Mouse (Mus musculus) hindlimb bud, embryonic 11.5 days (tissue): Measurements from ENCODE around the gene Megf11.
"Not testable (repeated sequence)": the region's sequence is repeated elsewhere in the genome, so short reads cannot be mapped to it uniquely, and the experiment has no call there.

Source experiments
- DNase-seq: peaks from one replicate; pipeline ENCODE4 v3.0.0-alpha.2; 2012; ENCODE audit warnings: low read depth, low spot score; ENCODE audit errors: extremely low spot score

Megf11 gene

GRCm38 (mm10) chr9:64693094-64693493 lies 307.7 kb downstream of the Megf11 start:
- no peak for DNase-seq

DNA sequence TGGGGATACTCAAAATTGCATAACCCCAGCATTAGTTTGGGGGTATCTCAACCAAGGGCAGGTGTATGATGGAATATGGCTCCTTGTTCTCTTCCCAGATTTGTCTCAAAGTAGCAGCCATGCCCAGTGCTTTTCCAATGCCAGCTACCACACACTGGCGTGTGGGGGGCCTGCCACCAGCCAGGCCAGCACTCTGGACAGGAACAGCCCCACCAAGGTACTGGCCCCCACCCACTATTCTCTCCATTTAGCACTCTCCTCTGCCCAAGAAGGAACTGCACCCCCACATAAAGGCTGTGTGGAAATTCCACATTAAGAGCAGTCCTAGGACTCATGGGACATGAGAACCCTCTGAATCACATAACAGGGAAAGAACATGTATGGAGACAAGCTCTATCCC lies 309.8 kb downstream of the Megf11 start:
- no peak for DNase-seq

- DNase-seq = no peak
Observed at GRCm38 (mm10) chr9:64696404-64696803, 311.0 kb downstream of the Megf11 start.

DNA sequence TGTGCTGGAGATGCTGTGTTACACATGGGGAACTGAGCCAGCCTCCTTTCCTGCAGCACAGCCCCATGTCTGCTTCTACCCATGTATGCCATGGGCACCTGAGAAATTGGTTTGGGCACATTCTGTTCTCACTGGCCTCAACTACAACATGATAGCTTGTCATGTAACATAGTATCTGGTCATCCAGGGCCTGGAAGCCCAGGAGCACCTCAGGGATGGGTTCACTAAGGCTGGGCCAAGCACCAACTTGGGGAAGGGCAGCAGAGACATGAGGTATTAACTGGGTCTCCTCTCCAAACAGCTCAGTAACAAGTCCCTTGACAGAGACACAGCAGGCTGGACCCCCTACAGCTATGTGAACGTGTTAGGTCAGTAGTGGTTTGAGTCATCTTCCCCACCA lies 311.6 kb downstream of the Megf11 start:
- no peak for DNase-seq

DNA sequence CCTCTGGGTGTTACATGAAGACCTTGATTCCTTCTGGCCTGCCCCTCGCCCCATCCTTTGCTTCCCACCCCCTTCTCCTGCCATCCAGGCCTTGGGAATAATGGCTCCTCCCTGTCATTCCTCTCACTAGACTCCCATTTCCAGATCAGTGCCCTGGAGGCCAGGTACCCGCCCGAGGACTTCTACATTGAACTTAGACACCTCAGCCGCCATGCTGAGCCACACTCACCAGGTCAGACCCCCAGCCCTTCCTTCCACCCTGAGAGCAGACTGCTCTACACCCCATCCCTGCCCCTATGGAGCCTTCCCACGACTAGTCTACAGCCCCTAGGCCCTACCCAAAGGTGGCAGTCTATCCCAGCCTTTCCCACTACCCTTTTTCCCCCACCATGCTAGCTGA lies 312.3 kb downstream of the Megf11 start:
- no peak for DNase-seq

GRCm38 (mm10) chr9:64698586-64698985 lies 313.2 kb downstream of the Megf11 start:
- DNase-seq = no peak

DNA sequence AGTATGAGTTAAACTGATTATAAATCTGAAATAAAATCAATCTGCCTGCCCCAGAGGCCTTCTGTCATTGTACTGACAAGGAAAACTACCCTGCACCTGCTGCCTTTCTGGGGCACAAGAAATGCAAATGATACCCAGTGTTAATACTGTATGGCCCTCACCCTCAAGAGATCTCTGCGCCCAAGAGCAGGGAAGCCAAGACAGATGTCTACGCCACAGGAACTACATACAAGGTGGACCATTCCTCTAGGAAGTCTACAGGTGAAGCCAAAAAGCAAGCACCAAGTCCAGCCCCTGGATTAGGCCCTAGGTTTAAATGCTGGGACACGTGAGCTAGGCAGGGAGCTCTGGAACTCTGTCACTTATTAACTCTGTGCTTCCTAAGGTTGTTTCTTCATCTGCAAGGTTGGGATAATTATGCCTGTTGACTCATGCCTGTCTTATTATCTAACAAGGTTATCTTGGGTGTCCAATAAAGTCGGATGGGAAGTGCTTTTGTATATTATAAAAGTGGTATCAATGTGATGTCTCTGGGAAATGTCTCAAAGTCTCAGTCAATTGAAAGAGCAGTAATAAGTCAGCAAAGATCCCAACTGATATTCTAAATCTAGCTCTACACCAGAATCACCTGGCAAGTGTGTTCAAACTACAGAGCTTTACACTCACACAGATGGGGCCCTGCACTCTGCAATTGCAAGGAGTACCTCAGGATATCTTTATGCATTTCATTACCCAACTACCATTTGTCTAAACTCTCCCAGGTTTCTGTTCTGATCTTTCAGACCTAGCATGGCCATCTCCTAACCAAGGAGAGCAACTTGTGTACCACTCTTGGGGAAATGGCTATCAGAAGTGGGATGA lies 315.3 kb downstream of the Megf11 start:
- DNase-seq = no peak

DNA sequence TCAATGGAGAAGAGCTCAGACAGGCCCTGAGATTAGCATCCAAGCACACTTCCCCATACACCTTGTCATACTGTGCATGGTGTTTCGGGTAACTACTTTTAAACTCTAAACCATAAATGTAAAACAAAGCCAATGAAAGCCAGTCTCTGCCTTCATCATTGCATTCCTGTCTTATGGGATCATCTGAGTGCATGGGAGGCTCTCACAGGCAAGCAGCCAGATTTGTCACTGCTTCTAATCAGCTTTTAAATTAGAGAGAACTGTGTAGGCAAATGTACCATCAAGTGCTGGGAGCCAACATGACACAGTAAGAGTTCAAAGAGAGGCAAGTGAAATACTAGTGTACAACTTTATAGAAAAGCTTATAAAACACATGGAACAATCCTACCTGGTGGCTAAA lies 316.2 kb downstream of the Megf11 start:
- DNase-seq = no peak

GRCm38 (mm10) chr9:64702391-64702790 lies 317.0 kb downstream of the Megf11 start:
- no peak for DNase-seq

GRCm38 (mm10) chr9:64702937-64703336 lies 317.5 kb downstream of the Megf11 start:
- no peak for DNase-seq

DNA sequence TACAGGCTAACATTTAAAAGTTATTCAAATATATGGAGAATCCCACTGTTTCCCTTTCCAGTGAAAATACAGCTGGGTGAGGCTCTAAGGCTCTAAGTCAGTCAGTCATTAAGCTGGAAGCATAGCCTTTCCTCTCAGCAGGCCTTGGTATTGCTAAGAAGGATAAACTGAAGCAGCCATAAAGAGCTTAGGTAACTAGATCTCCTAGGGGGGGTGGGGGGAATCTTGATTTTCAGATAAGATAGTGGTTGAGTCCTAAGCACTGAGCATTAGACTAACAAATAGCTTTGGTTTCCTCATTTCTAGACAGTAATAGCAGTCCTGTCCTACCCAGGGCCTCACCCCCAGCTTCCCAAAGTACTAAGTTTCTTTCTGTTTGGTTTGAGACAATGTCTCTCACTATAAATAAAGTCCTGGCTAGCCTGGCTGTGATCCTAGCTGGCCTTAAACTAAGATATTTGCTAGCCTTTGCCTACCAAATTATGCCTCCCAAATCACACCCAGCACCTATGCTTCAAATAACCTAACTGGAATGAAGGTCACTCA lies 318.1 kb downstream of the Megf11 start:
- DNase-seq = no peak

- no peak for DNase-seq
Observed at GRCm38 (mm10) chr9:64704073-64704840, 318.8 kb downstream of the Megf11 start.

DNA sequence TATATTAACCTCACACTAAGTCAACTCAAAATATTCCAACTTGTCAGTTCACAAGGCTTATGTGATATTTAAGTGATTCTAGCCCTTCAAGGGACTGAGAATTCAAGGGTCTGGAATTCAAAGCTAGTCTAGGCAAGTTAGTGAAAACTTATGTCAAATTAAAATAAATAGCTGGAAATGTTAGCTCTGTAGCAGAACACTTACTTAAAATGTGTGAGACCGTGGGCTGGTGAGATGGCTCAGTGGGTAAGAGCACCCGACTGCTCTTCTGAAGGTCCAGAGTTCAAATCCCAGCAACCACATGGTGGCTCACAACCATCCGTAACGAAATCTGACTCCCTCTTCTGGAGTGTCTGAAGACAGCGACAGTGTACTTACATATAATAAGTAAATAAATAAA lies 324.9 kb downstream of the Megf11 start:
- DNase-seq = not testable (repeated sequence)

GRCm38 (mm10) chr9:64719526-64720163 lies 334.2 kb downstream of the Megf11 start:
- DNase-seq = no peak

- no peak for DNase-seq
Observed at GRCm38 (mm10) chr9:64726454-64726853, 341.0 kb downstream of the Megf11 start.

GRCm38 (mm10) chr9:64731029-64731560 lies 345.7 kb downstream of the Megf11 start:
- no peak for DNase-seq

DNA sequence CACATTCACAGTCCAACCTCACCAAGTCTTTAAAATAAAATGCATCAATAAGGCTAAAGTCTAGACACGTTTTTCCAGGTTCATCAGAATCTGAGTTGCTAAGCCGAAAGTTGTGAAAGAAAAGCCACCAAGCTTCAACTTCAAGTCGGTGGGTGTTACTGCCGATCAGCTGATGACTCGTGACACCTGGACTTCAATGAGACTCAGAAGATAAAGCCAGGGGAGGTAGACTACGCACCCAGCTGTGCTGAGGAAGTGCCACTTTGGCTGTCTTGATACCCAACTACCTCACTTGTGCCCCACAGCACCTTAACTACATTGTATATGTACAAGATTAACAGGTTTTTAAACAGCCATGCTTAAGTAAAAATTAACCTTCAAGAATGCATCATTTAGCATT lies 348.7 kb downstream of the Megf11 start:
- DNase-seq = no peak

- DNase-seq = not testable (repeated sequence)
Observed at GRCm38 (mm10) chr9:64734992-64735391, 349.6 kb downstream of the Megf11 start.

GRCm38 (mm10) chr9:64736076-64736638 lies 350.7 kb downstream of the Megf11 start:
- DNase-seq = no peak

DNA sequence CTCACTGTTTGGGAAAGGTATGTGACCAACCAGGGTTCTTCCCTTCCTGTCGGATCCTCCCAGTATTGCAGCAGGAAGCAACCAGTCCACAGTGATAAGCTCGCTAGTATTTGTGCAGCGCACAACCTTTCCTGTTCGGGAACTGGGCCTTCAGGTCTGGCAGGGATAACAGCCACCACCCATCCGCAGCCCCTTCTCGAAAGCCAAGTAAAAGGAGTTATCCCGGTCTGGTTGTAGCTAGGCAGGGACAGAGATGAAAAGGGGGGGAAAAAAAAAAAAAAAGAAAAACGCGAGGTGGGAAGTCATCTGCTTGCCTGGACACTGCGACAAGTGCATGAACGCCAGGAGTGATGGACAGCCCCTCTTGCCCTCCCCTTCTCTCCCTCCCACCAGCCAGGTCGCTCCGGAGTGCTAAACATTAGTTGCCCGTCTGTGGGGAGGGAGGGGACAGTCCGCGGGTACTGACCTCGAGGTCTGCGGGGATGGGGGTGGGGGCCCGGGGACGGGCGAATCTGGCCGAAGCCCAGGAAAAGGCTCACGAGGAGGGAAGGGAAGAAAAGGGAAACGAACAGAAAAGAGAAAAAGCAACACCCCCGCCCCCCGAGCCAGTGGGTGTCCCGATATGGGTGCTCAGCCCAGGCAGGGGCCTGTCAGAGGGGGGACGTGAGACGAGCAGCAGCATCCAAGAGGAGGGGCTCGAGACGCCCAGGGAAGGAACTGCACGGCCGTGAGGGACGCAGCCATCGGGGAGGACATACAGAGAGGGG lies 351.4 kb downstream of the Megf11 start:
- no peak for DNase-seq
